Mouse (Mus musculus) effector memory CD4-positive, alpha-beta T cell, adult 5 months (primary cell): ENCODE results near the gene Gm8660. TPM values are rescaled to one million over a fixed set of nuclear protein-coding genes. Genes with fewer than 3 reads are reported as not detected.

Source experiments
- polyA plus RNA-seq: library from polyadenylated mRNA; unstranded; fragments of 100-300 nt; shearing (Covaris generic); gene quantifications from one replicate; pipeline ENCODE4 v1.2.1, GENCODE M21; 2017

Gm8660 gene
- polyA plus RNA-seq = not detected

DNA sequence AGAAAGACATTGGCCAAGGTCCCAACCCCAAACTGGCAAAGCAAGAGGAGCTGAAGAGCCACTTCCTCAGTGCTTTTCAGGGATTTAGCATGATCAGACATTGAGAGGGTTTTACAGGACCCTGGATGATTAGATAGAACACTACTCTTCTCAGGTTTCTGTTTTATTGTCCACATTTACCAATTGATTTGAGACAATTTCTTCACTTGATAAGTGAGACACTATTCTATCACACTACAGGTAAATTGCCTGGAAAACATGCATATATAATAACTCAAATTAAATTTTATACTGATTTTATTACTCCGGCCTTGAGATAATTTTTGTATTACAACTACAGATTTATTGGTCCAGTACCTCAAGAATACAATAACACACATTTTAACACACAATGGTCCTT, at the start of gene Gm8660:
Gene Gm8660 (minus strand): TSS at position 101 of the 400 bp plus-strand sequence.

DNA sequence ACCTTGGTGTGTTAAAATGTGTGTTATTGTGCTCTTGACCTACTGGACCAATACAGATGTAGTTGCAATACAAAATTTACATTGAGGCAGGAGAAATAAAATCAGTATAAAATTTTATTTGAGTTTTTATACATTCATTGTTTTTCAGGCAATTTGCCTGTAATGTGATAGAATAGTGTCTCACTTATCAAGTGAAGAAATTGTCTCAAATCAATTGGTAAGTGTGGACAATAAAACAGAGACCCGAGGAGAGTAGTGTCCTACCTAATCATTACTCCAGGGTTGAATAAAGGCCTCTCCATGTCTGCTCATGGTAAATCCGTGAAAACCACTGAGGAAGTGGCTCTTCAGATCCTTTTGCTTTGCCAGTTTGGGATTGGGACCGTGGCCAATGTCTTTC, 42.4 kb upstream of the Gm8660 start, which contains the start of gene Vmn1r148:
Gene Vmn1r148 (plus strand): TSS at position 301 of the 400 bp plus-strand sequence.

DNA sequence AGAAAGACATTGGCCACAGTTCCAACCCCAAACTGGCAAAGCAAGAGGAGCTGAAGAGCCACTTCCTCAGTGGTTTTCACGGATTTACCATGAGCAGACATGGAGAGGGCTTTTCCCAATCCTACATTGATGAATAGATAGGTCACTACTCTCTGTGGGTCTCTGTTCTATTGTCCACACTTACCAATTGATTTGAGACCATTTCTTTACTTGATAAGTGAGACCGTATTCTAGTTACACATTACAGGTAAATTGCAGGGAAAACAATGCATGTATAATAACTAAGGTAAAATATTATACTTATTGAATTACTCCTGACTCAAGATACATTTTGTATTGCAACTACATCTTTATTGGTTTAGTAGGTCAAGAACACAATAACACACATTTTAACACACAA, 41.2 kb downstream of the Gm8660 start, which contains the start of gene Gm4187:
Gene Gm4187 (minus strand): TSS at position 101 of the 400 bp plus-strand sequence.

Other genes with a start within 250 kb of the Gm8660 start
- not detected for gene Gm10666, start 236.3 kb downstream of the Gm8660 start, polyA plus RNA-seq
- gene Vmn1r142, start 207.0 kb downstream of the Gm8660 start, polyA plus RNA-seq = not detected
- gene Vmn1r143, start 181.7 kb downstream of the Gm8660 start, polyA plus RNA-seq = not detected
- not detected for gene Gm8653, start 169.8 kb downstream of the Gm8660 start, polyA plus RNA-seq
- not detected for gene Gm8453, start 141.6 kb downstream of the Gm8660 start, polyA plus RNA-seq
- not detected for gene Gm4187, start 41.3 kb downstream of the Gm8660 start, polyA plus RNA-seq
- gene Vmn1r148, start 42.5 kb upstream of the Gm8660 start, polyA plus RNA-seq = not detected
- not detected for gene Vmn1r149, start 67.2 kb upstream of the Gm8660 start, polyA plus RNA-seq
- gene Gm10665, start 93.0 kb upstream of the Gm8660 start, polyA plus RNA-seq = 0.65 TPM
- not detected for gene Vmn1r151, start 128.6 kb upstream of the Gm8660 start, polyA plus RNA-seq
- 1.1 TPM for gene Vmn1r152, start 151.9 kb upstream of the Gm8660 start, polyA plus RNA-seq
- gene Gm8677, start 163.8 kb upstream of the Gm8660 start, polyA plus RNA-seq = not detected
- gene Gm4201, start 194.3 kb upstream of the Gm8660 start, polyA plus RNA-seq = not detected
- gene Gm4565, start 217.1 kb upstream of the Gm8660 start, polyA plus RNA-seq = not detected